Mouse (Mus musculus) liver, embryonic 14.5 days (tissue): ENCODE data around the gene Tmem132b.

Experiments
- CTCF ChIP-seq: IDR thresholded peaks from 2 replicates; pipeline ENCODE4 v1.5.1; 2016; ENCODE audit warnings: antibody characterized with exemption, low read depth, control low read depth
- EP300 ChIP-seq: IDR thresholded peaks from 2 replicates; pipeline ENCODE4 v1.6.1; 2016; ENCODE audit warnings: antibody characterized with exemption, low read depth

DNA sequence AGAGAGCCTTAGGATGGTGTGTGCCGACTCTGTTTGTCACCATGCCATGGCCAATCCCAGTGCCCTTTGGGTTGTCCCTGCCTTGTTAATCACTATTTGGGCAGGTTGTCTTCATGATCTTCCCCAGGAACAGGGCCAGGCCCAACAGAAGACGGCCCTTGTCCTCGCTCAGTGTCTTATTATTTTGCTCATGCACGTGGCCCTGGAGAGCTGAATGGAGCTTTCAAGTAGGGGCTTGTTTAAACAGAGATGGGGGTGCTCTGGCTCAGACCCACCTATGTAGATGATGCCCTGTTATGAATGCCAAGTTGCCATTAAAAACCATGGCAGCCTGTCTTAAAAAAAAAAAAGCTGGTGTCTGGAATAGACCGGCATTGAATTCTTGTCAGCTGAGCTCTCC is 126.5 kb downstream of the Tmem132b start:
- TF ChIP-seq CTCF (no peak), EP300 (no peak)
